Mouse (Mus musculus): ENCODE data around the gene Psmg1. TPM values are rescaled to one million over a fixed set of nuclear protein-coding genes. Genes with fewer than 3 reads are reported as not detected.
"Not testable (repeated sequence)": the region's sequence is repeated elsewhere in the genome, so short reads cannot be mapped to it uniquely, and the experiment has no call there.

Gene Psmg1
- polyA plus RNA-seq, 1 experiment = 22.1 TPM

GRCm38 (mm10) chr16:95961484-95961883 lies 29.3 kb downstream of the Psmg1 start:
- 51% methylated on average over 1 of the region's 1 CpGs for WGBS
- not testable (repeated sequence) for DNase-seq (ENCODE audit: low read depth, low spot score)

- not testable (repeated sequence) for DNase-seq (ENCODE audit: low read depth, low spot score)
- WGBS = 92% methylated on average over 2 of the region's 2 CpGs
These were observed 30.1 kb downstream of the Psmg1 start for GRCm38 (mm10) chr16:95960689-95961088.

- DNase-seq (ENCODE audit: low read depth, low spot score) = no peak
- 24% methylated on average over 8 of the region's 8 CpGs for WGBS
These were observed 32.7 kb downstream of the Psmg1 start for GRCm38 (mm10) chr16:95958080-95958479.

GRCm38 (mm10) chr16:95956618-95957017 lies 34.1 kb downstream of the Psmg1 start:
- 70% methylated on average over 5 of the region's 5 CpGs for WGBS
- no peak for DNase-seq (ENCODE audit: low read depth, low spot score)

- no peak for DNase-seq (ENCODE audit: low read depth, low spot score)
- WGBS = 76% methylated on average over 5 of the region's 5 CpGs
These were observed 34.9 kb downstream of the Psmg1 start for GRCm38 (mm10) chr16:95955716-95956346.

GRCm38 (mm10) chr16:95954341-95954740 lies 36.4 kb downstream of the Psmg1 start:
- no peak for DNase-seq (ENCODE audit: low read depth, low spot score)
- WGBS = 95% methylated on average over 3 of the region's 3 CpGs

- WGBS = 95% methylated on average over 4 of the region's 4 CpGs
- DNase-seq (ENCODE audit: low read depth, low spot score) = no peak
These were observed 37.6 kb downstream of the Psmg1 start for GRCm38 (mm10) chr16:95953159-95953650.

GRCm38 (mm10) chr16:95951471-95951870 lies 39.3 kb downstream of the Psmg1 start:
- WGBS = 98% methylated on average over 2 of the region's 2 CpGs
- DNase-seq (ENCODE audit: low read depth, low spot score) = no peak

- WGBS = 24% methylated on average over 20 of the region's 20 CpGs
- DNase-seq (ENCODE audit: low read depth, low spot score) = peak; percentile 83
These were observed 45.1 kb downstream of the Psmg1 start for GRCm38 (mm10) chr16:95945389-95946311.

GRCm38 (mm10) chr16:95943186-95943585 lies 47.6 kb downstream of the Psmg1 start:
- WGBS = 93% methylated on average over 6 of the region's 6 CpGs

GRCm38 (mm10) chr16:95941575-95941974 lies 49.2 kb downstream of the Psmg1 start:
- WGBS = 73% methylated on average over 5 of the region's 5 CpGs
- DNase-seq (ENCODE audit: low read depth, low spot score) = no peak

More at GRCm38 (mm10) chr16:95943186-95943585, 47.6 kb downstream of the Psmg1 start:
- no peak for DNase-seq (ENCODE audit: low read depth, low spot score)

GRCm38 (mm10) chr16:95935495-95935961 lies 55.2 kb downstream of the Psmg1 start:
- WGBS = 41% methylated on average over 6 of the region's 6 CpGs
- no peak for DNase-seq (ENCODE audit: low read depth, low spot score)

GRCm38 (mm10) chr16:95932860-95933259 lies 57.9 kb downstream of the Psmg1 start:
- 83% methylated on average over 6 of the region's 6 CpGs for WGBS

GRCm38 (mm10) chr16:95931509-95931908 lies 59.3 kb downstream of the Psmg1 start:
- DNase-seq (ENCODE audit: low read depth, low spot score) = no peak
- 83% methylated on average over 12 of the region's 12 CpGs for WGBS

More at GRCm38 (mm10) chr16:95932860-95933259, 57.9 kb downstream of the Psmg1 start:
- no peak for DNase-seq (ENCODE audit: low read depth, low spot score)

Other genes with a start within 250 kb of the Psmg1 start
- 12.8 and 21.1 TPM in 2 replicates for gene Brwd1, start 91.6 kb upstream of the Psmg1 start, polyA plus RNA-seq (2012; rRNA removed)
- gene Hmgn1, start 136.8 kb upstream of the Psmg1 start, polyA plus RNA-seq (2012; rRNA removed) = 16.6 and 18.2 TPM in 2 replicates
- 14.0 and 17.6 TPM in 2 replicates for gene Wrb, start 154.4 kb upstream of the Psmg1 start, polyA plus RNA-seq (2012; rRNA removed)
- 0.16 TPM in 1 of 2 replicates, not detected in the other for gene Lca5l, start 201.3 kb upstream of the Psmg1 start, polyA plus RNA-seq (2012; rRNA removed)
- gene Sh3bgr, start 209.5 kb upstream of the Psmg1 start, polyA plus RNA-seq (2012; rRNA removed) = 23.8 and 40.1 TPM in 2 replicates
- gene B3galt5, start 244.8 kb upstream of the Psmg1 start, polyA plus RNA-seq (2012; rRNA removed) = 2.4 and 5.8 TPM in 2 replicates

Measured in large intestine, adult 2 months (tissue).